In genomic region chr2:163420366-163420886, GRCm38 (mm10) we compare ENCODE assay signal across 8 mouse cellular contexts. TPM values are rescaled to one million over a fixed set of nuclear protein-coding genes. Genes with fewer than 3 reads are reported as not detected.
DNase-seq lines count a peak whose midpoint lies in the region; ATAC-seq lines count a peak whose summit lies in the region.

No protein-coding gene starts in this region.

- ATAC-seq in hindbrain, embryonic 11.5 days (ENCODE audit: low FRiP score): no peak

- no peaks in the 10 kb centered on the region for H3K36me3 ChIP-seq in hindbrain, embryonic 11.5 days (ENCODE audit: control insufficient read depth, insufficient read depth, low read length)
- H3K36me3 ChIP-seq in megakaryocyte, embryonic 14.5 days (replicated peaks; ENCODE audit: low read length): peaks cover 26% of the 10 kb centered on the region

- no peak overlapping the region for H3K27ac ChIP-seq in hindbrain, embryonic 11.5 days (ENCODE audit: low read depth, low read length)

- H3K9me3 ChIP-seq in hindbrain, embryonic 11.5 days (ENCODE audit: control insufficient read depth, low read length): no peaks in the 10 kb centered on the region
- H3K9me3 ChIP-seq in megakaryocyte, embryonic 14.5 days: no peaks in the 10 kb centered on the region

- H3K4me3 ChIP-seq in hindbrain, embryonic 11.5 days (ENCODE audit: low read depth, low read length): peak overlapping the region; percentile 99
- H3K4me3 ChIP-seq in megakaryocyte, embryonic 14.5 days (replicated peaks): peak overlapping the region; percentile 97

- peak; percentile 3 to 15 for DNase-seq in kidney, postnatal 4 days
- no peak for DNase-seq in kidney, postnatal 14 days
- DNase-seq in ZHBTc4 (ENCODE audit: low read depth, low spot score): peak; percentile 29
- DNase-seq in hindbrain, embryonic 11.5 days (ENCODE audit: low spot score): no peak
- no peak for DNase-seq in right cerebral cortex, postnatal 25 days
- DNase-seq in left cerebral cortex, adult 11 months (ENCODE audit: low spot score): no peak
- no peak for DNase-seq in T-cell, adult 2 months (ENCODE audit: low spot score)

- H3K9ac ChIP-seq in hindbrain, embryonic 11.5 days (ENCODE audit: low read depth, low read length): no peak overlapping the region; the same call in 1 of the 2 replicates

- 0 out of 2 replicates have a peak, but pooled peaks cover 2% of the 10 kb centered on the region for H3K4me1 ChIP-seq in hindbrain, embryonic 11.5 days (replicated peaks; ENCODE audit: control insufficient read depth, insufficient read depth, low read length)
- peaks cover 56% of the 10 kb centered on the region for H3K4me1 ChIP-seq in megakaryocyte, embryonic 14.5 days

- 41% methylated on average over 10 of the region's 10 CpGs for WGBS in hindbrain, embryonic 11.5 days

- peak overlapping the region; percentile 46 for H3K4me2 ChIP-seq in hindbrain, embryonic 11.5 days (replicated peaks; ENCODE audit: low read depth, low read length)

- no peaks in the 10 kb centered on the region for H3K27me3 ChIP-seq in hindbrain, embryonic 11.5 days (ENCODE audit: control insufficient read depth, insufficient read depth, low read length)
- no peaks in the 10 kb centered on the region for H3K27me3 ChIP-seq in megakaryocyte, embryonic 14.5 days (replicated peaks)

RNA-seq across cellular contexts. Expression of gene Oser1, which starts 4.1 kb away (rescaled TPM):
- 88.7 and 92.1 TPM in 2 replicates for polyA plus RNA-seq in hindbrain, embryonic 11.5 days (2014; fragmentation: Nextera tagmentation; extraction: Ambion mirVana)
- polyA plus RNA-seq in megakaryocyte, embryonic 14.5 days (2012; ENCODE audit: insufficient read depth, low replicate concordance): 2.4 and 3.5 TPM in 2 replicates

RNA-seq across cellular contexts. Expression of gene Gdap1l1, which starts 17.9 kb away (rescaled TPM):
- 47.4 and 52.9 TPM in 2 replicates for polyA plus RNA-seq in hindbrain, embryonic 11.5 days (2014; fragmentation: Nextera tagmentation; extraction: Ambion mirVana)
- polyA plus RNA-seq in megakaryocyte, embryonic 14.5 days (2012; ENCODE audit: insufficient read depth, low replicate concordance): 0.47 TPM in 1 of 2 replicates, not detected in the other

RNA-seq across cellular contexts. Expression of gene Jph2, which starts 22.6 kb away (rescaled TPM):
- 0.32 and 0.43 TPM in 2 replicates for polyA plus RNA-seq in hindbrain, embryonic 11.5 days (2014; fragmentation: Nextera tagmentation; extraction: Ambion mirVana)
- polyA plus RNA-seq in megakaryocyte, embryonic 14.5 days (2012; ENCODE audit: insufficient read depth, low replicate concordance): 0.13 and 1.0 TPM in 2 replicates

RNA-seq across cellular contexts. Expression of gene Fitm2, which starts 52.0 kb away (rescaled TPM):
- polyA plus RNA-seq in hindbrain, embryonic 11.5 days (2014; fragmentation: Nextera tagmentation; extraction: Ambion mirVana): 8.0 and 9.0 TPM in 2 replicates
- polyA plus RNA-seq in megakaryocyte, embryonic 14.5 days (2012; ENCODE audit: insufficient read depth, low replicate concordance): 0.68 and 1.1 TPM in 2 replicates

Comparison
In these comparisons a context has a peak if more than half of its experiments do, and no peak if none do; other contexts are left out.
1. DNase-seq: peak in kidney, postnatal 4 days (2 of 2) and ZHBTc4 (single experiment); none in kidney, postnatal 14 days (single experiment), hindbrain, embryonic 11.5 days (single experiment), right cerebral cortex, postnatal 25 days (single experiment), left cerebral cortex, adult 11 months (single experiment) and T-cell, adult 2 months (single experiment).
2. RNA of gene Oser1, which starts 4.1 kb away (polyA plus RNA-seq): 88.7 to 92.1 TPM in hindbrain, embryonic 11.5 days; 2.4 to 3.5 TPM in megakaryocyte, embryonic 14.5 days; every median in the first group is over 10 times any median in the second.
3. RNA of gene Gdap1l1, which starts 17.9 kb away (polyA plus RNA-seq): 47.4 to 52.9 TPM in hindbrain, embryonic 11.5 days; 0.47 TPM in megakaryocyte, embryonic 14.5 days; every median in the first group is over 10 times any median in the second.